Mouse (Mus musculus): ENCODE measurements around the gene Ino80.

DNA sequence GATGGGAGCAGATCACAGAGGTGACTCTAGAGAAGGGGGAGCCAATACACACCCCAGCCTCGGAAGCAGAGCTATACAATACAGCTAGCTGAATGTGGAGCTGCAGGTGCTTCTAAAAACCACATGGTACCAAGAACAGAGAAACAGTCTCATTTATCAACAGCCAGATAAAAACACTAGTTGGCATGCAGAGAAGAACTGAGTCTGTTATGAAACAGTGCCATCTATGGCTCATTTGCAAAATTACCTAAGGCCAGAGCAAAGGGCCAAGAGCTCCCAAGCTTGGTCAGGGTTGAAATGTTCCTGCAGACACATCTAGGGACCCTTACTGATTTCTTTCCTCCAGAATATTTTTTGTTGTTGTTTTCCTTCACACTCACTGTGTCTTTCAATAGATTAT, 63.7 kb downstream of the Ino80 start:
- no peak for TF ChIP-seq POLR2A (IDR thresholded peaks at IDR 0.05; ENCODE audit: borderline replicate concordance, control insufficient read depth, low read depth, low read length)
- peak; percentile 28 for TF ChIP-seq CTCF (IDR thresholded peaks at IDR 0.05; ENCODE audit: control insufficient read depth, insufficient read depth, low read length)
